Mouse (Mus musculus) neutrophil, adult 5-6 weeks (primary cell): Measurements from ENCODE around the gene Ankrd49. TPM values are rescaled to one million over a fixed set of nuclear protein-coding genes. Genes with fewer than 3 reads are reported as not detected.
A peak's percentile ranks its signal among the peaks of the same experiment; 100 is the strongest.

Experiments used
- ATAC-seq: fragments of 151-379, 151-347 bp; 2 replicates; pipeline ENCODE4 v1.8.0; 2017; ENCODE audit warnings: mild to moderate bottlenecking, moderate TSS enrichment; ENCODE audit not compliant: insufficient number of reproducible peaks, poor library complexity, low FRiP score, severe bottlenecking; ENCODE audit errors: extremely low read depth
- total RNA-seq: library from RNA; stranded (forward); fragments of 200-1000 nt; gene quantifications from 2 replicates; pipeline ENCODE4 v1.2.3, GENCODE M21; 2017

Ankrd49 gene
- 29.8 and 31.3 TPM in 2 replicates for total RNA-seq

DNA sequence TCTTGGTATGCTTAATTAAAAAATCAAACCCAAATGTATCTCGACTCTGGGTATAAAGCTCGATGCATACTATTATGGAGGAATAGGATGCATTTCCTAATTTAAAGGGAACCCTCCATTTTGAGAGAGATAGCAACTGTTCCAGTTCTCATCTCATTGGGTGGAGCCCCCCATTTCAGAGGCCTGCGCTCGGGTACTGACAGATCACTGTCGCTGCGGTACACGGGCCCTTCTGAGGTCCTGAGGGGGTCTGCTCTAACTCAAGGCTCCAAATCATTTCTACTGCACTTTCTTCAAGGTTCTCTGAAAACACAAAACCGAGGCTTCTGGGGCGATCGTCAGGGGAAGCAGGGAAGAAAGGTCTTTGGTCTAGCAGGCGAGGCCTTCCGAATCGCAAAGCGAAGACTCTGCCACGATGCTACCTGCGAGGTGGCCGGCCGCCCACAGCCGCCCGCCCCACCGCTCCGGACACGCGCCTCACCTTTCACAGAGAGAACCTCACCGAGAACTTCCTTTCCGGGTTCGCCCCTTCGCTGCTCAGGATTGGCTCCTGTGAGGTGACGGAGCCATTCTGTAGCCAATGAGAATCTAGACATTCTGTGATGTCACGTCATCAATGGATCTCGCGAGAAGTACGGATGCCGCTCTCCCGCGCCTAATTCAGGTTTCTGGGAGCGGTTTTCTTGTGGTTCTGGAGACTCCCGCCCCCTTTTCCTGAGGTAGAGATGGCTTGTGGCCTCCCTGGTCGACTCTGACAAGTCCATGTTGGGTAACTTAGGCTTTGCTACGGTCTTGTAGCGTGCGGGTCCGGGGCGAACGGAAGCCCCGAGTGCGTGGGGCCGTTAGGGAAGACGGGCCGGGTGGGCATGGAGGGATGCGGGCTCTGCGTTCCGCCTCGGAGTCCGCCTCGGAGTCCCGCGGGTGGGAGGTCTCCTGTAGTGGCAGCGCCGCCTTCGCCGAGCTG, at the start of gene Ankrd49, which contains the start of gene Mre11a:
TSS of gene Ankrd49 (minus strand) at position 818 of the 964 bp plus-strand sequence.
TSS of gene Mre11a (plus strand) at position 616 of the 964 bp plus-strand sequence.
- ATAC-seq: peak; percentile 100

DNA sequence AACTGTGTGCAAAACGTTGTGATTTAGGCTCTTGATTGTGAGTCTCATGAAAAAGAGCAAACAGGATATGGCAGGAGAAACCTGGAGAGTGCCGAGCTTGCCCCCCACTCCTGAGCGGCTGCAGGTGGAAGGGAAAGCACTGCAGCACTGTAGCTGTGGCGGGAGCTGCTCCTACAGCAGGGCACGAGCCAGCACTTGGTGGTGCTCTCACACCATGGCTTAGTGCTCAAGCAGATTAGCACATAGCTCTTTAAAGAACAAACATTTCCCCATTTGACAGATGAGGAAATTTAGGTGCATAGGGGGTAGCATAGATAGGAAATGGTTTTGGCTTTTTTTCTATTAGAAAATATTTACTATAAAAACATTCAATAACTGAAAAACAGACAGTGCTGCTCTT, 47.4 kb upstream of the Ankrd49 start:
- peak; percentile 54; the same call in 1 of the 2 replicates for ATAC-seq

DNA sequence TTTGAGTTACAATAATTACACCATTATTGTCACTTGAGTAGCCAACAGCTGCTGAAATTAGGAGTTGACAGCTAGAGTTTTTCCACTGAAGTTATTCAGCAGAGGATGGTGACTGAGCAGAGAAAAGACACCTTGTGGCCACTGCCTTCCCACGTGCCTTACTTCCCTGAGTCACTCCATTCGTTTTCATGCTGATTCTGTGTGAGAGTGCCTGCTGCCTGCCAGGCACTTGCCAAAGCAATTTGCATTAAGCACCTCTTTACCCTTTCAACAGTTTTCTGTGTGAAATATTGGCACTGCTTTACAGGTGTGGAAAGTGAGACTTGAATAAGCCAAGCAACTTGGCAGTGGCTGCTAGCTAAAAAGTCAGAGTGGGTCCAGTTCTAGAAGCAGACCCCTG, 43.2 kb upstream of the Ankrd49 start:
- no peak for ATAC-seq

DNA sequence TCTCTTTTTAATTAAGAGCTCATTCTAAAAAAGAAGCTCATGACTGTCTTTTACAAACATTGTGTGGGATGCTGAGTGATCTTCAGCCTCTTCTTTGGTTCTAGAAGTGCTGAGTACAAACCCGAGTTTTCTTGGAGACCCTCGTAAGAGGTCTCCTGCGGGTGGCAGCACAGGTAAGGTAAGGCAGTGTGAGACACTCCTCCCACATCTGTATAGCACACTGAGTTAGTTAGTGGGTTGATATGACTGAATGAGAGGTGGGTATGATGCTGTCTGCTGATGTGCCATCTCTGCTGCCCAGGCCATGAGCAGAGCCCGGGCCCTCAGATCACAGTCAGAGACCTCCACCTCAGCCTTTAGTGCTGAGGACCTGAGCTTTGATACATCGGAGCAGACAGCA, 40.2 kb upstream of the Ankrd49 start:
- ATAC-seq: no peak

DNA sequence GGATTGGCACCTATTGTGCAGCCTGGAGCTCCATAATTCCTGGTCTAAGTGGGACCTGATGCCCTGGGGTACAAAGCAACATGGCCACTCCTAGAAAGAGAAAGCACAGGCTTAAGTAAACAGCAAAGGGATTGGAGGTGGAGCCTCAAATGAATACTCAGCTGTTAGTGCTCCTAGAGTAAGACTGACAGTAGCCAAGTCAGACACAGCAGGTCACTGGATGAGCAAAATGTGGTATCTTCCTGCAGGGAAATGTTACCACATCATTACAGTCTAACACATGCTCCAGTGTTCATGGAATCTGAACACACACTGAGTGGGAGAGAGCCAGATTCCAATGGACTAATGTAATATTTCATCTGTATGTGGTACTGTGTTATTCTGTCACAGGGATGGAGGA, 36.7 kb upstream of the Ankrd49 start:
- ATAC-seq: no peak

DNA sequence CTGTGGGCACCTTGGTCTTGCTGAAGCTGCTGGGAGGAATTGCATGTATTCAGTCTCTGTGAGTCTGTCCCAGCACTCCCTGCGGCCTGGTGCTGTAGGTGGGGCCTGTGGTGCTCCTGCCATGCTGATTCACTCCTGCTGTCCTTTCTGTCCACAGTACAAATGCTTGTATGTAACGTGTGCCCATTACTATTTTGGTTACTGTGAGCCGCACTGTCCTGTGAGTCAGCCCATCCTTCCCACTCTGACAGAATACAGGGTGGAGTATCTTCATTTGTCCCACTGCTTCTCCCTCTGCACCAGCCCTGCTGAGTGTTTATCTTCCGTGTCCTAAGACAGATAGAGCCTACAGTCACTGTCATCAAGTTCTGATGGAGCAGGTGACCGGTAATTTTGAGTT, 25.5 kb upstream of the Ankrd49 start:
- no peak for ATAC-seq

DNA sequence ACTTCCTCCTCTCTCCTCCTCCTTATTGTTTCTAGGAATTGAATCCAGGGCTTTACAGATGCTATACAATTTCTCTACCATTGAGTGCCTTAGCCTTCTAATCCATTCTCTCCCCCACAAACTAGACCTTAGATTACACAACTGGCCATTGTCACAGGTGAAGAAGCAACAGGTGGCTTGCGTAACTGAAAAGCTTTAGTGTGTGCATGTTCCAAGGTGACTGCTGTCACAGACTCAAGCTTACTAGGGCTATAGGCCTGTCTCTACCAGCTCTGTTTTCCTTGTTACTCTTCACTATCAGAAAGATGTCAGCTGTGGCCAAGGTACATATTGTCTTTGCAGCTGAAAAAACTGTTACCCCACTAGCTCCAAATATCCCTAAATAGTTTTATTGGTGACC, 22.1 kb upstream of the Ankrd49 start:
- ATAC-seq: no peak

DNA sequence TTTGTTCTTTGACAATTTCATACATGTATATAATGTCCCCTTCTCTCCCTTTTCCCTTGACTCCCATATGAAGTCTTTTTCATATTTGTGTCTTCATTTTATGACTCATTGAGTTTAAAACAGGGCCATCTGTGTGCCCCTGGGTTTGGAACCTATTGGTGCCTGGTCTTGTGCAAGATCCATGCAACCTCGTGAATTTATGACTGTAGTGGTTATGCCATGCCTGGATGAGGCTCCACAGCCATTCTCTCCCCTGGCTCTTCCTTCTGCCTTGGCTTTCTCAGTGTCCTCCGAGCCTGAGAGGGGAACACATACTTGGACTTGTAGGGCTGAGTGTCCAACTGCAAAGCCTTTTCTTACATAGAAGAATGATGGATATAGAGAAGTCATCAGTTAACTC, 21.1 kb upstream of the Ankrd49 start:
- ATAC-seq: no peak

DNA sequence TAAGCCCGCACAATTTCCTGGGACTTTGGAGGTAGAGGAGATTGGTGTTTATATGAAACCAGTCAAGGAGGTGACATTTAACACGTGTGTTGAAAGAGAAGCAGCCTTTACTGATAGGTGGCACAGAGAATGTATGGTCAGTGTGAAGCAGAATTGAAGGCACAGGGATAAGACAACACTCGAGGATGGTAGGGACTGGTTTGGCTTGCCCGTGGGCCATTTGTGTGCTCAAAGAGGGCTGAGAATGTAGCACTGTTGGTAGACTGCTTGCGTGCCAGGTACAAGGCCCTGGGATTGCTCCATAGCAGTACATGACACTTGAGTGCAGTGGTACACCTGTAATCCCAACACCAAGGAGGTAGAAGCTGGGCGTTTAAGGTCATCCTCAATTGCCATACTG, 2.7 kb upstream of the Ankrd49 start:
- ATAC-seq: no peak

DNA sequence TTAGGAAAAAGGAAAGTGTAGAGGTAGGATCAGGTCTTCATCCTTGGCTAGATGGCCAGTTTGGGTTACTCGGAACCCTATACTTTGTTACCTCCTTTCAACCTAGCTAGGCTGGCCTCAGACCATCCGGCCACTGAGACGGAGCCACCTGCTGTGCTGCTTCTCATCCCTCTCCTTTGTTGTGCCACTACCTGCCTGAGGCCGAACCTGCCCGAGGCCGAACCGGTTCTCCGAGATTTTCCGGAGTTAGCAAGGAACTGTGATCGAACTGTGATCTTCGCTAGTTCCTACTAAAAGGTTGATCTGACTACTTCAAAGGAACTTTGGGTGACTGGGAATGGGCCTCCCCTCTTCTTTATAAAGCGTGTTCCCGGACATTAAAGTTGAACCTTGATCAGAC, 6.3 kb downstream of the Ankrd49 start:
- no peak for ATAC-seq

DNA sequence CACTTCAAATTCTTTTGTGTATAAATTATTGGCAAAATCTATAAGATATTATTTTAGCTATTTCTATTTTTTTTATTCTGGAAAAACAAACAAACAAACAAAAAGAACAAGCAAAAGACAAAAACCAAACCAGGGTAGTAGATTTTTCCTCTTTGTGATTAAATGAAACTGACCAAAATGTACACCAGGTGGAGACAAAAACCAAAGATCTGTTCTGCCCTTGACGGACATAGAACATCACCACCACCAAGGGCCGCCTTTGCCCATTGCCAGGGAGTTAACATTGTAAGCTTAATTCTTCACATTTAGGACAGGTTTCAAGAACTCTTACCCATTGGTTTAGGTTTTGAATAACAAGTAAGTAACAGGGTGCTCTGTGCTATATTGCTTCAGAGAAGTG, 10.8 kb downstream of the Ankrd49 start:
- 0 out of 2 replicates have a peak, but pooled peaks have one; percentile 41 for ATAC-seq

DNA sequence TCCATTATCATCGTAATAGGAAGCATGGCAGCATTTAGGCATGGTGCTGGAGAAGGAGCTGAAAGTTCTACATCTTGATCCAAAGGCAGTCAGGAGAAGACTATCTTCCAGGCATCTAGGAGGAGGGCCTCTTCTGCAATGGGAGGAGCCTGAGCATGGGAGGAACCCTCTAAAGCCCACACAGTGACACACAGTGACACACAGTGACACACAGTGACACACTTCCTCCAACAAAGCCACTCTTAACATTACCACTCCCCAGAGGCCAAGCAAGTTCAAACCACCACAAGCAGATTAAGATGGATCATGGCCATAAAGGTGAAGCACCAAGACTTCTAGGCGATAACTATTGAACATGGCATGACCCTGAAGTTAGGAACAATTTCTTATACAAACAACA, 12.6 kb downstream of the Ankrd49 start:
- ATAC-seq: peak; percentile 41; the same call in 1 of the 2 replicates

DNA sequence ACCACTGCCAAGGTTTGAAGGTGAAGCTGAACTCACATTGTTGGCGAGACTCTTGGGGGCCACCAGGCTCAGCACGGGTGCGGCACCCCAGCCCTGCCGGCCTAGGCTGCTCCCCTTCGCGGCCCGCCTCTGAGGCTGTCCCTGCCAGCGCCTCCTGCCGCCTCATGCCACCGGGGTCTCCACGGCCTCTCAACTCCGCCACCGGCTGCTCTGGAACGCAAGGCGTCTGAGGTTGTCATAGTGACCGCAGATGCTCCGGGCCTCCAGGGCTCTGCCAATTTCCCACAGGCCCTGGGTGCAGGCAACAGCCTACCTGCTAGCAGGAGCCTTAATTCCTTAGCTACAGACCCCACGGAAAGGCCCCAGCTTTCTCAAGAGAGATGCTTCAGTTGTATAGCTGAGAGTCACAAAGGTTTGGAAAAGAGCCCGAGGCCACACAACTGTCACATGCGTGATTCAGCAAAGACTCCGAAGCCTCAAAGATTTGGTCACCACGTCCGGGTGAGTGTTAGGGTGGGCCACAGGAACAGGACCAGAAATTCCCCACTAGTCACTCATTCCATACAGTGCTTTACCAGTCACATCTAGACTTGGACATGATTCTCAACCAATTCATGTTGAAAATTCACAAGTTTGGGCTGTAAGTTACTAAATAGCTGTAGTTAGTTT, 13.7 kb downstream of the Ankrd49 start, which contains the start of gene 1700012B09Rik:
TSS of gene 1700012B09Rik (minus strand) at position 228 of the 669 bp plus-strand sequence.
- 0 out of 2 replicates have a peak, but pooled peaks have one; percentile 13 for ATAC-seq

DNA sequence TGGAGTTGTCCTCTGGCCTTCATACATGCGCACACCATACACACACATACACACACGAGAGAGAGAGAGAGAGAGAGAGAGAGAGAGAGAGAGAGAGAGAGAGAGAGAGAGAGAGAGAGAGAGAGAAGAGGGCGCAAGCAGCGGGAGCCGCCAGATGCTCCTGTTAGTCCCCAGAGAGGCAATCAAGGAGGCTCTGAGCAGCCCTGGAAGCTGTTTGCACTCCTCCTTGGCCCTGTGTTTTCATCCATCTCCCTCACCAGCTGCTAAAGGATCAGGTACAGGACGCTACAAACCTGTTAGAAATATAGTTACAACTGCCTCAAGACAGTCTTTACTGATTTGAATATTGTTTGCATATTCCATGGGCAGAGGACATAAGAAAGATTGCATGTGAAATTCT, 14.8 kb downstream of the Ankrd49 start:
- no peak for ATAC-seq

DNA sequence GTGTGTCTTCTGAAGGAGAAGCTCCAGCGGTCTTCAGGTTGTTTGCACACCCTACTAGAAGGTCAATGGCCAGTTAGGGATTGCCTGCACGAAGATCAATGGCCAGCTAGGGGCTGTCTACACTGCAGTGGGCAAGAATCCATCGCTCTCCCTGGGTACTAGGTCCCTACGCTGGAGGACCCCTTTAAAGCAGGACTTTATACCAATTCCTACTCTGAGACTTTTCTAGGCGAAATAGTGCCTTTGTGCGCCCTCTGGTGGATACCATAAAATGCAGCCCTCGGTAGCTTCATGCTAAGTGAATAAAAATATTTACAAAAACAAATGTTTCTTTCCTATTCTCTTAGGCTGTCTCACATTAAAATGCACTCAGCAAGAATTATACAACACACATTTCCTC, 19.9 kb downstream of the Ankrd49 start:
- peak; percentile 66 for ATAC-seq

DNA sequence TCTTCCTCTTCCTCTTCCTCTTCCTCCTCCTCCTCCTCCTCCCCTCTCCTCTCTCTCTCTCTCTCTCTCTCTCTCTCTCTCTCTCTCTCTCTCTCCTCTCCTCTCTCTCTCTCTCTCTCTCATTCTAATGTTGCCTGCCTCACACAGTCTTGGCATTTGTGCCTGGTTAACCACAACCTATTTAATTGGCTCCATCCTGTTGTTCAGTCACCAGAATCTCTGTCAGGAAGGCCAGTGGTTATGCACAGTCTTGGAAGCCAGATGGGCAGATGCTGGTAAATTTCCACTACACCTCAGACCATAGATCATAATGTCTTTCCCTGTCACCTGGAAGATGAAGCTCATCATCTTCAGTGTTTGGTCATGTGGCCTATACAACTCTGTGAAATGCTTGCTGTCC, 25.4 kb downstream of the Ankrd49 start:
- no peak for ATAC-seq

DNA sequence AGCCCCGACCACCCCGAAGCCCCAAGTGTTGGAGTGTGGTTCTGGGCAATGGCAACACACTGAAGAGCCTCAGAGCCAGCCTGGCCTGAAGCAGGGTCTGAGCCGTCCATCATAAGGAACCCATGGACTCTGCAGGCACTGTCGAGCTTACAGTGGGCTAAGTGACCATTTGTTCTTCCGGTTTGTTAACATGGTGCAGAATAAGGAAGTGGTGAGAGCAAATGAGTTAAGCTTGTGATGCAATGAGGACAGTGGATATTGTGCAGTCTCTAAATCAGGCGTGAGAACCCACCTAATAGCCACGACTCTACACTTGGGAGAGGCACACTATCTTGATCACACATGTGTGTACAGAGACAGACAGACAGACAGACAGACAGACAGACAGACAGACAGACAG, 26.1 kb downstream of the Ankrd49 start:
- ATAC-seq: peak; percentile 92

DNA sequence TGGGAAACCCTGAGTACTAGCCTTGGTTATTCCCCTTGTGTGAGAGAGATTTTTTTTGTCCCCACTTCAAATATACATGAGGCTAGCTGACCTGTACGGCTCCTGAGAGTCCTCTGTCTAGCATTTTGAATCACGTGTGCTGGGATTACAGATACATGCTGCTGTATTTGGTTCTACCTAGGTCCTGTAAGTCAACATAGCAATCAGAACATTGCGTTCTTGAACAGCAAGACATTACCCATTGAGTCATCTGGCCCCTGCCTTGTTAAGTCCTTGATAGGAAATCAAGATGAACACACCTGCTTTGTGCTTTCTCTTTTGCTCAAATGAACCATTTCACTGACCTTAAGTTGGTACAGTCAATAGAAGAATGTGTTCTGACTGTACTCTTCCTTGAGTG, 30.2 kb downstream of the Ankrd49 start:
- no peak for ATAC-seq

DNA sequence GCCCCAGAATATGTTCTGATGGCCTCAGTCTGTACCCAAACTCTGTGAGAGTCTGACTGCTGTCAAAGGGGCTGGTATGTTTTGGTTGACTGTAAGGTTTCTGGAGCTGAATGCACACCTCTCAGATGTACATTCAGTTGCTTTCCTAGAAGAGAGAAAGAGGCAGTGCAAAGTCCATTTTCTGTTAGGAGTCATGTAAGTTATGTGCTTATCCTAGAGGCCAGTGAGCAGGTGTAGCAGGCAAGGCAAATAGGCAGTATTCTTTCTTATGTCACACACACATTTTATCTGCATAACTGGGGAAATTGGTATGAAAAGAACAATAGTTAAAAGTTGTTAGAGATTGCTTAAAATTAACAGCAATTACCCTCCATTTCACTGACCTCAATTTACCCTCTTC, 30.7 kb downstream of the Ankrd49 start:
- no peak for ATAC-seq

DNA sequence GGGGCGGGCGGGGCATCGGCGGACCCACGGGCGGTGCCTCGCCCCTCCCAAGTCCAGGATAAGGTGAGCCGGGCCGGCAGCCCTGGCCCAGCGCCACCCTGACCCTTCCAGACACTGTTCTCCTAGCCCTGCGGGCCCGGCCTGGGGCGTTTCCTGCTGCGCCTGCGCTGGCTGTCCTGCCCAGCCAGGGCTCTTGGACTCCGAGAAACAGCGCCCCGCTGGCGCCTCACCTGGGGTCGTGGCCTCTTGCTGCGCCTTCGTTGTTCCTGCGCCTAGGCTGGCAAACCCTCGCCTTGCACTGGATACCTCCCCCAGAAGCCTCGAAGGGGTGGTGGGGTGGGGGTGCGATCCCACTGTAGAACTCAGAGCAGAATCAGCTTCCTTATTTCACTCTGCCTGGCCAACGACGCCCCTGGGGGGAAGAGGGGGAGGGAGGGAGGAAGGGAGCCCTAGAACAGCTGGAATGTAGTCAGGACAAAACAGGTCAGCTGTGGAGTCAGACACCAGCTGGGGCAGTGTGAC, 32.6 kb downstream of the Ankrd49 start, which contains the start of gene Fut4:
TSS of gene Fut4 (minus strand) at position 393 of the 522 bp plus-strand sequence.
- ATAC-seq: peak; percentile 42
